Mouse (Mus musculus): ENCODE results near the gene Hoxa9. TPM values are rescaled to one million over a fixed set of nuclear protein-coding genes. Genes with fewer than 3 reads are reported as not detected.

Gene Hoxa9
- polyA plus RNA-seq, 1 experiment from 2014 or later = 0.11 TPM

- H3K4me2 ChIP-seq (ENCODE audit: low read length) = peak within 1 kb of the TSS; percentile 14; the same call in 1 of the 2 replicates
- peaks cover 5 to 22% of the 10 kb centered on the region in 2 experiments; a peak in 3 of 4 replicates for H3K4me1 ChIP-seq (ENCODE audit: control insufficient read depth in 2 of 2, insufficient read depth in 2 of 2, low read length in 2 of 2)
- H3K9me3 ChIP-seq (ENCODE audit: control insufficient read depth, low read length) = no peaks in the 10 kb centered on the region
- no peak for ATAC-seq (ENCODE audit: insufficient number of reproducible peaks, insufficient read depth, low FRiP score, low read depth)
- H3K4me3 ChIP-seq (ENCODE audit: control insufficient read depth in 1 of 2, insufficient read depth in 1 of 2, low read depth in 1 of 2, low read length in 2 of 2) = peak within 1 kb of the TSS in 1 of 2 experiments; percentile 12; a peak in 1 of 4 replicates
- peaks cover 100% of the 10 kb centered on the region for H3K27me3 ChIP-seq (ENCODE audit: control insufficient read depth, insufficient read depth, low read length)
- no peak within 1 kb of the TSS for H3K9ac ChIP-seq (ENCODE audit: low read length)
- WGBS = 2% methylated on average over 47 of the region's 47 CpGs
- H3K36me3 ChIP-seq (ENCODE audit: control insufficient read depth, insufficient read depth, low read length) = no peaks in the 10 kb centered on the region
- no peak within 1 kb of the TSS for H3K27ac ChIP-seq (replicated peaks in 1 of 2; ENCODE audit: control insufficient read depth in 1 of 2, insufficient read depth in 1 of 2, low read depth in 2 of 2, low read length in 2 of 2)
Measured at GRCm38 (mm10) chr6:52208072-52208867, 22.6 kb downstream of the Hoxa9 start, which contains the start of gene Hoxa6. Gene Hoxa6 (minus strand): TSS chr6:52208722.

DNA sequence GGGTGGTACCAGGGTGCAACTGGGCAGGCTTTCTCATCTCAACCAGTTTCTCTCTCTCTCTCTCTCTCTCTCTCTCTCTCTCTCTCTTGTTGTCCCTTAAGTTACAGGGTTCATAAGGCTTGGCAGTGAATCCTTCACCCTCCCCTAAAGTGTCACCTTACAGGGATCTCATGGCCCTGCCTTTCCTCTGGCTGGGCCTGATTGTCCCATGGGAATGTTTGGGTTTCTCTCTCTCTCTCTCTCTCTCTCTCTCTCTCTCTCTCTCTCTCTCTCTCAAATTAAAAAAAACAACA is 23.3 kb downstream of the Hoxa9 start:
- Histone ChIP-seq H3K4me3 (ENCODE audit: control insufficient read depth in 1 of 2, insufficient read depth in 1 of 2, low read depth in 1 of 2, low read length in 2 of 2) (no peak overlapping the region), H3K9me3 (ENCODE audit: control insufficient read depth, low read length) (no peaks in the 10 kb centered on the region), H3K9ac (ENCODE audit: low read length) (no peak overlapping the region), H3K27ac (replicated peaks in 1 of 2; ENCODE audit: control insufficient read depth in 1 of 2, insufficient read depth in 1 of 2, low read depth in 2 of 2, low read length in 2 of 2) (no peak overlapping the region), H3K4me1 (ENCODE audit: control insufficient read depth in 2 of 2, insufficient read depth in 2 of 2, low read length in 2 of 2) (peaks cover 5 to 19% of the 10 kb centered on the region in 2 experiments; a peak in 3 of 4 replicates), H3K27me3 (ENCODE audit: control insufficient read depth, insufficient read depth, low read length) (peaks cover 100% of the 10 kb centered on the region), H3K36me3 (ENCODE audit: control insufficient read depth, insufficient read depth, low read length) (no peaks in the 10 kb centered on the region), H3K4me2 (ENCODE audit: low read length) (no peak overlapping the region)
- ATAC-seq (ENCODE audit: insufficient number of reproducible peaks, insufficient read depth, low FRiP score, low read depth) = no peak

DNA sequence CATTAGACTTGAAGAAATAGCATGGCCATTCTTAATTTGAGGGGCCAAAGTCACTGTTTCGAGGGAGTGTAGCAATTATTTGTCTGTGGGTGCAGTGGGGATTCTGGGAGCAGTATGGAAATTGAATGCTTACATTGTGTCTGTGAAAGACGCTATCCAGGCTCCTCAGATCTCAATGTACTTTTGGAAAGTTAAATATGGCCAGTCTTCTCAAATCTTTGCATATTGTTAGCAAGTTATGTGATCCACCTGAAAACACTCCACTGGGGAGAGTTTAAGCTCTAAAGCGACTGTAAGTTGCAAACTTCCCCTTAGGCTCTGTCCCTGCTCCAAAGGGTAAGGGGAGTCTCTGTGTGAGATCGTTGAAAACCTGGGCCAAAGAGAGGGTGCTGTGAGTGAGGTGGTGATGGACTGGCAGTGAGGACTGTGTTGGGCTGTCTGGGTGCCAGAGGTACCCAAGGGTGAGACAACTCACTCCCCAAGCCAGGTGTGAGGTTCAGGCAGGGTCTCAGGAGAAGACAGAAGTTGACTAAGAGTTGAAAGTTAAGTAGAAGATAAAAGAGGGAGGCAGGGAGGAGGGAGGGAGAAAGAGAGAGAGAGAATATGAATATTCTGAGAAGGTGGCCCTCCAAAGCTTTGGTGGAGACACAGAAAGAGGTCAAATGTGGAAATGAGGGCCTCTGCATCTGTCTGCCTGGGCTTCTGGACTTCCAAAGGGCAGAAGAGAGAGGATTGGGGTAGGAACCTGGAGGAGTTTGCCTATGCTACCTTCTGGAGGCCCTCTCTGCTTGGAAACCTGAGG is 23.8 kb downstream of the Hoxa9 start:
- Histone ChIP-seq H3K4me3 (ENCODE audit: control insufficient read depth in 1 of 2, insufficient read depth in 1 of 2, low read depth in 1 of 2, low read length in 2 of 2) (no peak overlapping the region), H3K27me3 (ENCODE audit: control insufficient read depth, insufficient read depth, low read length) (peaks cover 100% of the 10 kb centered on the region), H3K9ac (ENCODE audit: low read length) (no peak overlapping the region), H3K9me3 (ENCODE audit: control insufficient read depth, low read length) (no peaks in the 10 kb centered on the region), H3K4me1 (ENCODE audit: control insufficient read depth in 2 of 2, insufficient read depth in 2 of 2, low read length in 2 of 2) (peaks cover 5 to 19% of the 10 kb centered on the region in 2 experiments; a peak in 3 of 4 replicates), H3K27ac (replicated peaks in 1 of 2; ENCODE audit: control insufficient read depth in 1 of 2, insufficient read depth in 1 of 2, low read depth in 2 of 2, low read length in 2 of 2) (no peak overlapping the region), H3K4me2 (ENCODE audit: low read length) (no peak overlapping the region), H3K36me3 (ENCODE audit: control insufficient read depth, insufficient read depth, low read length) (no peaks in the 10 kb centered on the region)
- 6% methylated on average over 4 of the region's 4 CpGs for WGBS
- ATAC-seq (ENCODE audit: insufficient number of reproducible peaks, insufficient read depth, low FRiP score, low read depth) = no peak

- H3K4me3 ChIP-seq (ENCODE audit: control insufficient read depth in 1 of 2, insufficient read depth in 1 of 2, low read depth in 1 of 2, low read length in 2 of 2) = no peak overlapping the region
- no peaks in the 10 kb centered on the region for H3K36me3 ChIP-seq (ENCODE audit: control insufficient read depth, insufficient read depth, low read length)
- no peak overlapping the region for H3K9ac ChIP-seq (ENCODE audit: low read length)
- peaks cover 100% of the 10 kb centered on the region for H3K27me3 ChIP-seq (ENCODE audit: control insufficient read depth, insufficient read depth, low read length)
- H3K9me3 ChIP-seq (ENCODE audit: control insufficient read depth, low read length) = no peaks in the 10 kb centered on the region
- ATAC-seq (ENCODE audit: insufficient number of reproducible peaks, insufficient read depth, low FRiP score, low read depth) = no peak
- WGBS = 2% methylated on average over 55 of the region's 55 CpGs
- H3K27ac ChIP-seq (replicated peaks in 1 of 2; ENCODE audit: control insufficient read depth in 1 of 2, insufficient read depth in 1 of 2, low read depth in 2 of 2, low read length in 2 of 2) = no peak overlapping the region
- H3K4me2 ChIP-seq (ENCODE audit: low read length) = no peak overlapping the region
- H3K4me1 ChIP-seq (ENCODE audit: control insufficient read depth in 2 of 2, insufficient read depth in 2 of 2, low read length in 2 of 2) = peaks cover 2 to 19% of the 10 kb centered on the region in 2 experiments; a peak in 3 of 4 replicates
Measured at GRCm38 (mm10) chr6:52205638-52206621, 25.0 kb downstream of the Hoxa9 start.

GRCm38 (mm10) chr6:52205221-52205620 is 25.7 kb downstream of the Hoxa9 start:
- peaks cover 100% of the 10 kb centered on the region for H3K27me3 ChIP-seq (ENCODE audit: control insufficient read depth, insufficient read depth, low read length)
- no peak overlapping the region for H3K4me3 ChIP-seq (ENCODE audit: control insufficient read depth in 1 of 2, insufficient read depth in 1 of 2, low read depth in 1 of 2, low read length in 2 of 2)
- ATAC-seq (ENCODE audit: insufficient number of reproducible peaks, insufficient read depth, low FRiP score, low read depth) = no peak
- peaks cover 2 to 19% of the 10 kb centered on the region in 2 experiments; a peak in 3 of 4 replicates for H3K4me1 ChIP-seq (ENCODE audit: control insufficient read depth in 2 of 2, insufficient read depth in 2 of 2, low read length in 2 of 2)
- H3K27ac ChIP-seq (replicated peaks in 1 of 2; ENCODE audit: control insufficient read depth in 1 of 2, insufficient read depth in 1 of 2, low read depth in 2 of 2, low read length in 2 of 2) = no peak overlapping the region
- H3K9me3 ChIP-seq (ENCODE audit: control insufficient read depth, low read length) = no peaks in the 10 kb centered on the region
- no peak overlapping the region for H3K9ac ChIP-seq (ENCODE audit: low read length)
- 3% methylated on average over 14 of the region's 14 CpGs for WGBS
- H3K36me3 ChIP-seq (ENCODE audit: control insufficient read depth, insufficient read depth, low read length) = no peaks in the 10 kb centered on the region
- H3K4me2 ChIP-seq (ENCODE audit: low read length) = no peak overlapping the region

DNA sequence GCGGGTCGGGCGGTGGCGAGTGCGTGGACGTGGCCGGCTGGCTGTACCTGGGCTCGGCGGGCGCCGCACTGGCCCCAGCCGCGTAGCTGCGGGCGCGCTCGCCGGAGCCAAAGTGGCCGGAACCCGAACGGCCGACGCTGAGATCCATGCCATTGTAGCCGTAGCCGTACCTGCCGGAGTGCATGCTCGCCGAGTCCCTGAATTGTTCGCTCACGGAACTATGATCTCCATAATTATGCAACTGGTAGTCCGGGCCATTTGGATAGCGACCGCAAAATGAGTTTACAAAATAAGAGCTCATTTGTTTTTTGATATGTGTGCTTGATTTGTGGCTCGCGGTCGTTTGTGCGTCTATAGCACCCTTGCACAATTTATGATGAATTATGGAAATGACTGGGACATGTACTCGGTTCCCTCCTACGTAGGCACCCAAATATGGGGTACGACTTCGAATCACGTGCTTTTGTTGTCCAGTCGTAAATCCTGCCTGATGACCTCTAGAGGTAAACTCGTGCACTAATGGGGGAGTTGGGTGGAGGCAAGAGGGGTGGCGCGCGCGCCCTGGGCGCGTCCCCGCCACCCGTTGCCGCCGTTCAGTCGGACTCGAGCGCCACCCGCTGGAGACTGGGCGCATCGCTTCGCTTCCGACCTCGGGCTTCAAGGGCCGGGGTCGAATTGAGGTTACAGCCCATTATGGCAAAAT is 26.7 kb downstream of the Hoxa9 start, which contains the start of gene Hoxa5:
Gene Hoxa5, minus strand, starts transcription at position 538 of the 703 bp plus-strand sequence.
- Histone ChIP-seq H3K4me1 (ENCODE audit: control insufficient read depth in 2 of 2, insufficient read depth in 2 of 2, low read length in 2 of 2) (peaks cover 2 to 19% of the 10 kb centered on the region in 2 experiments; a peak in 3 of 4 replicates), H3K9ac (ENCODE audit: low read length) (peak within 1 kb of the TSS; percentile 28; the same call in 1 of the 2 replicates), H3K36me3 (ENCODE audit: control insufficient read depth, insufficient read depth, low read length) (no peaks in the 10 kb centered on the region), H3K4me2 (ENCODE audit: low read length) (peak within 1 kb of the TSS; percentile 59), H3K9me3 (ENCODE audit: control insufficient read depth, low read length) (no peaks in the 10 kb centered on the region), H3K27ac (replicated peaks in 1 of 2; ENCODE audit: control insufficient read depth in 1 of 2, insufficient read depth in 1 of 2, low read depth in 2 of 2, low read length in 2 of 2) (no peak within 1 kb of the TSS), H3K4me3 (ENCODE audit: control insufficient read depth in 1 of 2, insufficient read depth in 1 of 2, low read depth in 1 of 2, low read length in 2 of 2) (peak within 1 kb of the TSS; percentile 33 to 36), H3K27me3 (ENCODE audit: control insufficient read depth, insufficient read depth, low read length) (peaks cover 100% of the 10 kb centered on the region)
- WGBS = under 1% methylated on average over 65 of the region's 65 CpGs
- no peak for ATAC-seq (ENCODE audit: insufficient number of reproducible peaks, insufficient read depth, low FRiP score, low read depth)

Measured in heart, embryonic 14.5 days (tissue).